Mouse (Mus musculus): ENCODE results near the gene ccdc198. TPM values are rescaled to one million over a fixed set of nuclear protein-coding genes. Genes with fewer than 3 reads are reported as not detected.

The ccdc198 gene
- polyA plus RNA-seq, 2 experiments = 0.22 to 0.32 TPM

GRCm38 (mm10) chr14:49201073-49201778 is 44.0 kb downstream of the ccdc198 start:
- Histone ChIP-seq H3K4me1 (replicated peaks; ENCODE audit: control insufficient read depth in 2 of 2, insufficient read depth in 2 of 2, low read length in 1 of 2) (no peaks in the 10 kb centered on the region), H3K4me3 (ENCODE audit: insufficient read depth in 1 of 2, low read depth in 2 of 2, low read length in 2 of 2) (no peak overlapping the region), H3K9ac (replicated peaks) (no peak overlapping the region), H3K36me3 (replicated peaks; ENCODE audit: control insufficient read depth, insufficient read depth, low read depth) (no peaks in the 10 kb centered on the region), H3K4me2 (ENCODE audit: low read depth) (no peak overlapping the region), H3K27me3 (ENCODE audit: control insufficient read depth, insufficient read depth, low read length) (no peaks in the 10 kb centered on the region), H3K27ac (no peak overlapping the region), H3K9me3 (ENCODE audit: control insufficient read depth, low read length) (no peaks in the 10 kb centered on the region)
- DNase-seq (ENCODE audit: low read depth in 3 of 3, low spot score in 3 of 3) = no peak
- no peak for ATAC-seq (ENCODE audit: insufficient read depth)
- 47% methylated on average over 9 of the region's 9 CpGs for WGBS (ENCODE audit: insufficient replicate concordance)
- TF ChIP-seq CTCF (IDR thresholded peaks at IDR 0.05; ENCODE audit: low read depth) (no peak), EP300 (IDR thresholded peaks at IDR 0.05; ENCODE audit: low read depth) (no peak)

GRCm38 (mm10) chr14:49197031-49197527 is 48.2 kb downstream of the ccdc198 start:
- H3K27ac ChIP-seq = no peak overlapping the region
- 75% methylated on average over 2 of the region's 2 CpGs for WGBS (ENCODE audit: insufficient replicate concordance)
- H3K9ac ChIP-seq (replicated peaks) = no peak overlapping the region
- H3K4me2 ChIP-seq (ENCODE audit: low read depth) = no peak overlapping the region
- TF ChIP-seq CTCF (IDR thresholded peaks at IDR 0.05; ENCODE audit: low read depth) = no peak
- TF ChIP-seq EP300 (IDR thresholded peaks at IDR 0.05; ENCODE audit: low read depth) = no peak
- no peaks in the 10 kb centered on the region for H3K27me3 ChIP-seq (ENCODE audit: control insufficient read depth, insufficient read depth, low read length)
- DNase-seq (ENCODE audit: low read depth in 3 of 3, low spot score in 3 of 3) (no peak), ATAC-seq (ENCODE audit: insufficient read depth) (no peak)
- no peak overlapping the region for H3K4me3 ChIP-seq (ENCODE audit: insufficient read depth in 1 of 2, low read depth in 2 of 2, low read length in 2 of 2)
- H3K4me1 ChIP-seq (replicated peaks; ENCODE audit: control insufficient read depth in 2 of 2, insufficient read depth in 2 of 2, low read length in 1 of 2) = no peaks in the 10 kb centered on the region
- no peaks in the 10 kb centered on the region for H3K9me3 ChIP-seq (ENCODE audit: control insufficient read depth, low read length)
- H3K36me3 ChIP-seq (replicated peaks; ENCODE audit: control insufficient read depth, insufficient read depth, low read depth) = no peaks in the 10 kb centered on the region

GRCm38 (mm10) chr14:49186270-49186669 is 59.0 kb downstream of the ccdc198 start:
- H3K27me3 ChIP-seq (ENCODE audit: control insufficient read depth, insufficient read depth, low read length) = no peaks in the 10 kb centered on the region
- no peaks in the 10 kb centered on the region for H3K9me3 ChIP-seq (ENCODE audit: control insufficient read depth, low read length)
- peaks cover 13% of the 10 kb centered on the region for H3K36me3 ChIP-seq (replicated peaks; ENCODE audit: control insufficient read depth, insufficient read depth, low read depth)
- ATAC-seq (ENCODE audit: insufficient read depth) (no peak), DNase-seq (ENCODE audit: low read depth in 3 of 3, low spot score in 3 of 3) (no peak)
- 76% methylated on average over 2 of the region's 2 CpGs for WGBS (ENCODE audit: insufficient replicate concordance)
- H3K4me1 ChIP-seq (replicated peaks; ENCODE audit: control insufficient read depth in 2 of 2, insufficient read depth in 2 of 2, low read length in 1 of 2) = no peaks in the 10 kb centered on the region
- H3K27ac ChIP-seq = no peak overlapping the region
- no peak overlapping the region for H3K9ac ChIP-seq (replicated peaks)
- H3K4me2 ChIP-seq (ENCODE audit: low read depth) = no peak overlapping the region
- H3K4me3 ChIP-seq (ENCODE audit: insufficient read depth in 1 of 2, low read depth in 2 of 2, low read length in 2 of 2) = no peak overlapping the region
- TF ChIP-seq EP300 (IDR thresholded peaks at IDR 0.05; ENCODE audit: low read depth) (no peak), CTCF (IDR thresholded peaks at IDR 0.05; ENCODE audit: low read depth) (no peak)

- no peak overlapping the region for H3K4me3 ChIP-seq (ENCODE audit: insufficient read depth in 1 of 2, low read depth in 2 of 2, low read length in 2 of 2)
- H3K9me3 ChIP-seq (ENCODE audit: control insufficient read depth, low read length) = no peaks in the 10 kb centered on the region
- H3K36me3 ChIP-seq (replicated peaks; ENCODE audit: control insufficient read depth, insufficient read depth, low read depth) = peaks cover 11% of the 10 kb centered on the region
- WGBS (ENCODE audit: insufficient replicate concordance) = 53% methylated on average over 3 of the region's 3 CpGs
- TF ChIP-seq CTCF (IDR thresholded peaks at IDR 0.05; ENCODE audit: low read depth) (no peak), EP300 (IDR thresholded peaks at IDR 0.05; ENCODE audit: low read depth) (no peak)
- DNase-seq (ENCODE audit: low read depth in 3 of 3, low spot score in 3 of 3) (no peak), ATAC-seq (ENCODE audit: insufficient read depth) (no peak)
- no peak overlapping the region for H3K9ac ChIP-seq (replicated peaks)
- no peak overlapping the region for H3K27ac ChIP-seq
- 0 out of 4 replicates have a peak, but pooled peaks cover 0 to under 1% of the 10 kb centered on the region in 2 experiments for H3K4me1 ChIP-seq (replicated peaks; ENCODE audit: control insufficient read depth in 2 of 2, insufficient read depth in 2 of 2, low read length in 1 of 2)
- no peak overlapping the region for H3K4me2 ChIP-seq (ENCODE audit: low read depth)
- H3K27me3 ChIP-seq (ENCODE audit: control insufficient read depth, insufficient read depth, low read length) = no peaks in the 10 kb centered on the region
Observed at GRCm38 (mm10) chr14:49179736-49180135, 65.5 kb downstream of the ccdc198 start.

GRCm38 (mm10) chr14:49173290-49174135 is 71.8 kb downstream of the ccdc198 start:
- no peak for DNase-seq (ENCODE audit: low read depth in 3 of 3, low spot score in 3 of 3)
- no peak overlapping the region for H3K27ac ChIP-seq

More at GRCm38 (mm10) chr14:49173290-49174135, 71.8 kb downstream of the ccdc198 start:
- Histone ChIP-seq H3K4me1 (replicated peaks; ENCODE audit: control insufficient read depth in 2 of 2, insufficient read depth in 2 of 2, low read length in 1 of 2) (peaks cover 6 to 15% of the 10 kb centered on the region in 2 experiments; a peak in 3 of 4 replicates), H3K9ac (replicated peaks) (peak overlapping the region; percentile 96), H3K9me3 (ENCODE audit: control insufficient read depth, low read length) (no peaks in the 10 kb centered on the region), H3K4me3 (ENCODE audit: insufficient read depth in 1 of 2, low read depth in 2 of 2, low read length in 2 of 2) (peak overlapping the region; percentile 83 to 98), H3K4me2 (ENCODE audit: low read depth) (peak overlapping the region; percentile 96), H3K27me3 (ENCODE audit: control insufficient read depth, insufficient read depth, low read length) (no peaks in the 10 kb centered on the region), H3K36me3 (replicated peaks; ENCODE audit: control insufficient read depth, insufficient read depth, low read depth) (no peaks in the 10 kb centered on the region; the same call in 1 of the 2 replicates)
- TF ChIP-seq EP300 (IDR thresholded peaks at IDR 0.05; ENCODE audit: low read depth) = no peak
- TF ChIP-seq CTCF (IDR thresholded peaks at IDR 0.05; ENCODE audit: low read depth) = no peak
- WGBS (ENCODE audit: insufficient replicate concordance) = 49% methylated on average over 16 of the region's 16 CpGs
- no peak for ATAC-seq (ENCODE audit: insufficient read depth)

Measured in liver, embryonic 14.5 days (tissue).